Mouse (Mus musculus) heart, postnatal 0 days (tissue): ENCODE results near the gene Mnt.
A peak's percentile ranks its signal among the peaks of the same experiment; 100 is the strongest.

Experiments used
- CTCF ChIP-seq: IDR thresholded peaks from 2 replicates; pipeline ENCODE4 v1.5.1; 2016; ENCODE audit warnings: antibody characterized with exemption, control low read depth, low read depth
- EP300 ChIP-seq: IDR thresholded peaks from 2 replicates; pipeline ENCODE4 v1.6.1; 2016; ENCODE audit warnings: antibody characterized with exemption, low read depth

GRCm38 (mm10) chr11:74834359-74834638 is 3.6 kb downstream of the Mnt start:
- TF ChIP-seq CTCF (peak; percentile 6; the same call in 1 of the 2 replicates), EP300 (no peak)
